Mouse (Mus musculus): ENCODE measurements around the gene Fbf1.

The Fbf1 gene

DNA sequence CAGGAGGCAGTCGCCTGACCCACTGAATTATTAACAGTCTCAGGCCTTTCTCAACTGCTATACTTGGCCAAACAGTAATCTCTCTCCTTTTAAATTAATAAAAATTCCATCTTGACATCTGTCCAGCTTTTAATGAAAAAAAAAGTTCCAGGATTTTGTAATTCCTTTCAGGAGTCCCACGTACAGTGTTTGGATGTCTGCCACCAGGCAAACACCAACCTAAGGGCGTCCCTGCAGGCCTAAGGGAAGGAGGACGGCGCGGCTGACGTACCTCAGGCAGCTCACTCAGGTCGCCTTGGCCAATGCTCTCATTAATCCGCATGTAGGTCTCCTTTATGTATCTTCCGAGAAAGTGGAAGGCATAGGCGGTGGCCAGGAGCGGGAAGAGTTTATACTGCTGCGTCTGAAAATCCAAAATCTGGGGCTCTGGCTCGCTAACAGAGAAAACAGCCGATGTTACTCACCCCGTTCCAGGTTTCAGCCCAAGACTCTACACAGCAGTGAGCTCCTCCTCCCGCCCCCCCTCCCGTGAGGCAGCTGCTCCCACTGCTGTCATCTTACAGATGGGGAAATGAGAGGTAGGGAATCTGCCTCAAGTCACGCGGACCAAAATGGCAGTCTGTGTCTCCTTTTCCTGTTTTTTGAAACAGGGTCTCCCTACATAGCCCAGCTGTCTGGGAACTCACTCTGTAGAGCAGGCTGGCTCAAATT lies 10.6 kb upstream of the Fbf1 start:
- DNase-seq (ENCODE audit: low read depth) = no peak

DNA sequence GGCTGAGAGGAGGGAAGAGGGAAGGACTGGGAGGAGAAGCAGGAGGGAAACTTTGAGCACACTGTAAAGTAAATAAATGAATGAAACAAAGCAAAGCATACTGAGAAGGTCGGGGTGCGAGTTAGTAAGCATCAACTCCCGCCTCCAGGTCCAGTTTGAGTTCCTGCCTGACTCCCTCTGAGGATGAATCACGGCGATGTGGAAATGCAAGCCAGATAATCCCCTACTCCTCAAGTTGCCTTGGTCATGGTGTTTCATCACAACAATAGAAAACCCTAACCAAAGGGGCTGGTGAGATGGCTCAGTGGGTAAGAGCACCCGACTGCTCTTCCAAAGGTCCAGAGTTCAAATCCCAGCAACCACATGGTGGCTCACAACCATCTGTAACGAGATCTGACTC lies 8.0 kb upstream of the Fbf1 start:
- DNase-seq (ENCODE audit: low read depth) = peak; percentile 83

DNA sequence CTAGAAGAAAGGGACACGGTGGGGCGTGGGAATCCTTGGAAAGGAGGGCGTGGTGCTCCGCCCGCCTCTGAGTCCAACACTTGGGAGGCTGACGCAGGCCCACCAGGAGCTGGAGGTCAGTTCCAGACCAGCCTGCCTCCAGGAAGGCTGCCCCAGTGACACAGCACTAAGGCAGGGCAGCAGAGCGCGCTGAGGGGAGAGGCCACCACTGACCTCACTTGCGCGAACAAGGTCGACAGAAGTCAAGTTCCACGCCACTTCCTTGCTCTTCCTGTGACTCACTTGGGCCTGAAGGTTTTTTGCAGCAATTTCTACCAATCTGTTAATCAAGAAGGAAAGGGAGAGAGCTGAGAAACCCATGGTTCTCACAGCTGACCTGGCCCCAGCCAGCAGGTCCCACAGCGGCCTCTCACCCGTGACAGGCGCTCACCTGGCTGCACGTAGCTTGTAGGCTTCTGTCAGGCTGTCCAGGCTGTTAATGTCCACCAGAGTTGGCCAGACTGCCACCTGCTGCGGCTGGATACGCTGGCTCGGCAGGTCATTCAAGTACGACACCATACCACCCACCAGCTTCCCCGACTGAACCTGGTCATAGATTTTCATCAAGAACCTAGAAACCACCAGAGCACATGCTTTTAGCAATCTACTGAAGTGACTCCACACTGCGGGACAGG lies 6.9 kb upstream of the Fbf1 start:
- no peak for DNase-seq (ENCODE audit: low read depth)

DNA sequence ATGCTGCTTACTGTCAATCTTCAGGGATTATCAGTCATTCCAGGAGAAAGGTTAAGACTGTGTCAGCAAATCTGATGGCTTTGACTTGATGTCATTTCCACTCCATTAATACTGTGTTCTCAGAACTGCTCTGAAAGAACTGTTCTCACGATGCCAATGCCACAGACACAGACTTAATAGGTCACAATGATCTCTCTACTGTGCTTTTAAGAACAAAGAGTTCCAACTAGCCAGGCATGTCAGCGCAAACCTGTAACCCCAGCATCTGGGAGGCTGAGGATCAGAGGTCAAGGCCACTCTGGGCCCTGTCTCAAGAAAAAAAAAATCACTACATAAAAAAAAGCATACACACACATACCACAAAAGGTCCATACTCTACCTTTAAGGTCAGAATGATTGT lies 4.0 kb upstream of the Fbf1 start:
- no peak for DNase-seq (ENCODE audit: low read depth)

DNA sequence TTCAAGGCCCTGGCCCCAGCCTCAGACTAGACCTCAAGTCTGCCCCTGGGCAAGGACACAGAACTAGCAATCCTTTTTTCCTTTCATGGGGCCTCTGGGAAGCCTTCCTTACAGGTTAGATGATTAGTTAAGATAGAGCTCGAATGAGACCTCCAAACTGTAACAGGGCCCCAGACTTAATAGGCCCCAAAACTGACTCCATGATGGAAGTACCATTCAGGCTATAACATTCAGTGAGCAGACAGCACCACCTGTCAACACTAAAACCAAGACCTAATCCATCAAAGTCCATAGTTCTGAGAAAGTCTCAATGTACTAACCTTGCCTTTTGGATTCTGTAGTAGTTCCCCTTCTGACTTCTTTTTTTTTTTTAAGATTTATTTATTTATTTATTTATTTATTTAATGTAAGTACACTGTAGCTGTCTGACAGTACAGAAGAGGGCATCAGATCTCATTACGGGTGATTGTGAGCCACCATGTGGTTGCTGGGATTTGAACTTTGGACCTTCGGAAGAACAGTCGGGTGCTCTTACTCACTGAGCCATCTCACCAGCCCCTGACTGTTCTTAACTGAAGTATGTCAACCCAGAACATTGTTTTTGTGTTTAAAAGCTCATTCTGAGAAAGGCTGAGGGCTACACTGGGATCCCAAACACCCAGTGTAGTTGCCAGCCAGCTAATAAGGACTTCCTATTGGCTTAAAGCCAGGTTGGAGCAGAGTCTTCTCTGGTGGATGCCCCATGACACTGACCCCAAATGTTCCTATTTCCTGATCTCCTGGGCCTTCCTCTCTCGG lies 2.2 kb upstream of the Fbf1 start:
- DNase-seq (ENCODE audit: low read depth) = no peak

DNA sequence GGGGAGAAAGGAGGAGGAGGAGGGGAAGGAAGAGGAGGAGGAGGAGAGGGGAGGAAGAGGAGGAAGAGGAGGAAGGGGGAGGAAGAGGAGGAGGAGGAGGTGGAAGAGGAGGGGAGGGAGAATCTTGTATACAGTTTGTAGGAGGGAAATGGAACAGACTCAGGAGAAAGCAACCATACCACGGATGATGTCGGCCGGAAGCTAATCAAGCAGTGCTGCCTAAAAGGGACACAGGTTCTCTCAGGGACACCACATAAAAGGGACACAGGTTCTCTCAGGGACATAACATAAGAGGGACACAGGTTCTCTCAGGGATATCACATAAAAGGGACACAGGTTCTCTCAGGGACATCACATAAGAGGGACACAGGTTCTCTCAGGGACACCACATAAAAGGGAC lies 1.2 kb upstream of the Fbf1 start:
- DNase-seq (ENCODE audit: low read depth) = no peak

DNA sequence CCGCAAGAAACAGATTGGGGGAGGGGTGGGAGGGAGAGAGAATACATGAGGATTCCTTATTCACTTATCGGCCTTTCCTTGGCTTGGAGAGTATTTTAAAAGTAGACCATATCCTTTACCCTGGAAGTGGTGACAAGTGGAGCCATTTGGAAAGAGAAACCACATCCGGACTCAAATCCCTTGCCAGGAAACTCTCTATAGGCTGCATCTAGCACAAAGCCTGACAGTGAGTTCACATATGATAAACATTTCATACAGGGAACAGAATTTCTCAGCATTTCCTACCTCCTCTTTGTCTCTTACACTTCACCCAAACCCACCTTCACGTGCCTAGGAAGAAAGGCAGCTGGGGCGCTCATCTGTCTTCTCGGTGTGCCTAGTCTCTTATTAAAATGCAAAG lies 734 bp downstream of the Fbf1 start:
- DNase-seq (ENCODE audit: low read depth) = peak; percentile 82

DNA sequence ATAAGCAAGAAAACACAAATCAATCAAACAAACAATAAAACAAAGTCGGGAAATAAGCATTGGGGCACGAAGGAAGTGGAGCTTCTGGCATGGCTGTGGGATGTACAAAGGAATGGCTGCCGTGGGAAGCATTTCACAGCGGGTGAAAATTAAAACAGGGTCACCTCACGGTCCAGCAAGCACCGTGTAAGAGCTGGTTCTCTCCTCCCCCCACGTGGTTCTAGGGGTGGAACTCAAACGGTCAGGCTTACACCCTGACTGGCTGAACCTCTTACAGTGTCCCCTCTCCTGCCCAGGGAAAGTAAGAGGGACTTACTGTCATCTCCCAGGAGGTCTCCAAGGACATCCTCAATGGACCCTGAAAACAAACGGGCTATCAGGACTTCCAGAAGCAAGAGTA lies 5.0 kb downstream of the Fbf1 start:
- no peak for DNase-seq (ENCODE audit: low read depth)

DNA sequence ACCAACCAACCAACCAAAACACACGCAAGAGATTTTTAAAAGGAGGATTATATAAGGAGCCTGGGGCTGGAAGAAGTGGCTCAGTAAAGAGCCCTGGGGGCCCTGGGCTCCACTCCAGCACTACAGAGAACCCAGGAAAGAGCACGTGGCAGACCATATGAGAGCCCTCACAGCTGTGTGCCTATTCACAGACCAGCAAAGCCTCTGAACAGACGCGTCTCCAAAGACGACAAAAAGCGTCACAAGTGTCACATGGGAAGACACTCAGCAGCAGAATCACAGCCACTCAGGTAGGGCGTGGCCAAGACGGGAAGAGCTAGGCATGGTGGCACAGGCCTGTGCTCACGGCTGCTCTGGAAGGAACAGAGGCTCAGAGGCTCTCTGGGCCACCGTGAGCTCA lies 5.8 kb downstream of the Fbf1 start:
- DNase-seq (ENCODE audit: low read depth) = no peak

DNA sequence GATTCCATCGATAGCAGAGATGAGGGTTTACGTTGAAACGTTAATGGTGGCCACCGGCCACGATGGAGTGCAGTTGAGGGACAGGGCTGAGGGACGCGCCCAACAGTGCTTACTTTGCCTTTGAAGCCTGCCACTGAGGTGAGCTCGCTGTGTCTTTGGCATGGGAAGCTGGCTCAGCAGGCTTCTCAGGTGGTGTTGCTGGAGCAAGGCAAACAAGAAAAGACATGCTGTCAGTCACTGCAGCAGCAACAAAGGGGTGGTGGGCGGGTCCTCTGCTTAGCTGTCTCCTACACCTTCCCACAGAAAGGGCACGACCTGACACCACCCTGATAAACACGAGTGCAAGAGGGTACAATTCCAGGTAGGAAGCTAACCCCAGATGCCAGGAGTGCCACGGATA lies 6.7 kb downstream of the Fbf1 start:
- DNase-seq (ENCODE audit: low read depth) = no peak

DNA sequence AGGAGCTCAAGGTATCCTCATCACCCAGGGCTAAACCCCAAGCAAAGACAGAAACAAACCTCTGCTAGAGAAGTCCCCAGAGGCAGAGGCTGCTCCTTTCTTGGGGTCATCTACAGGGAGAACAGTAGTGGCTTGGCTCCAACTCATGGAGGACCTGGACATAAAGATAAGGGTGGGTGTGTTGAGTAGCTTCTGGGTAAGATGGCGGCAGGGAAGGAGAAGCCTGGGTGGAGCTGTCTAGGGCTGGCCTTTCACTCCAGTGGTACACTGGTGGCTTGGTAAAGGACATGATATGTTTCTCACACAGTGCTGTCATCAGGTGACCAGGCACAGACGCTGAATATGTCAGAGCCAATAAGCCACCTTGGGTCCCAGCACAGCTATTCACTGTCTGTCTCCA lies 17.0 kb downstream of the Fbf1 start:
- no peak for DNase-seq (ENCODE audit: low read depth)

DNA sequence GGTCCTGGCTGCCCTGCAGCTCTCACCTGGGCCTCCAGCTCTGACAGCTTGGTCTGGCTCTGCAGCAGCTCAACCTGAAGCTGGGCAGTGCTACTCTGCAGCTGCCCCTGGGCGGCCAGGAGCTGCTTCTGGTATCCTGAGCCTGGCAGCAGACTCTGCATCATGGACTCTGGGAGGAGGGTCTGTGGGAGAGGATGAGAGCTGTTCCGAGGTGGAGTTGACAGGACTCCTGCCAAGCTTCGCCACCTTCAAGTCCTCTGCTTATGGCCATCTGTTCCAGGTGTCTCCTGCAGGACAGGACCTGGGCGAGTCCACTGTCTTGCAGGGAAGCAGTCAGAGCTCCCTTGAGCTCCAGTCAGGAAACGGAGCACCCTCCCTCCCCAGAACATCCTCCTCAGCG lies 18.6 kb downstream of the Fbf1 start:
- DNase-seq (ENCODE audit: low read depth) = no peak

DNA sequence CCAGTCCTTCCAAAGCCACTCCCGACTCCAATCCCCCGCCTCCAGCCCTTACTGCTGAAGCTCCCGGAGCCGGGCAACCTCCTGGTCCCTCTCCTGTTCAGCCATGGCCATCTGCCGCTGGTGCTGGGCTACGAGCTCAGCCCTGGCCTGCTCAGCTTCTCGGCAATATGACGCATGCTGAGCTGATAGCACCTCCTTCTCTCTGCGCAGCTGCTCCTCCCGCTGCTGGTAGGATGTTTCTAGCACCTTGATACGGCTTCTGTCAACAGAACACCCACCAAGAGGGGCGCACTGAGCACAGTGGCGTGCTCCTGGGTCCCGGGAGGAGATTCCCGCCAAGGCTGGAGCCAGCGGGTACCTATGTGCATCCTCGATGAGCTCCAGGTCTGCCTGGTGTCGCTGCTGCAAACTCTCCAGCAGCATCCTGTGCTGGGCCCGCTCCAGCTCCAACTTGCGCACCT lies 19.2 kb downstream of the Fbf1 start:
- no peak for DNase-seq (ENCODE audit: low read depth)

DNA sequence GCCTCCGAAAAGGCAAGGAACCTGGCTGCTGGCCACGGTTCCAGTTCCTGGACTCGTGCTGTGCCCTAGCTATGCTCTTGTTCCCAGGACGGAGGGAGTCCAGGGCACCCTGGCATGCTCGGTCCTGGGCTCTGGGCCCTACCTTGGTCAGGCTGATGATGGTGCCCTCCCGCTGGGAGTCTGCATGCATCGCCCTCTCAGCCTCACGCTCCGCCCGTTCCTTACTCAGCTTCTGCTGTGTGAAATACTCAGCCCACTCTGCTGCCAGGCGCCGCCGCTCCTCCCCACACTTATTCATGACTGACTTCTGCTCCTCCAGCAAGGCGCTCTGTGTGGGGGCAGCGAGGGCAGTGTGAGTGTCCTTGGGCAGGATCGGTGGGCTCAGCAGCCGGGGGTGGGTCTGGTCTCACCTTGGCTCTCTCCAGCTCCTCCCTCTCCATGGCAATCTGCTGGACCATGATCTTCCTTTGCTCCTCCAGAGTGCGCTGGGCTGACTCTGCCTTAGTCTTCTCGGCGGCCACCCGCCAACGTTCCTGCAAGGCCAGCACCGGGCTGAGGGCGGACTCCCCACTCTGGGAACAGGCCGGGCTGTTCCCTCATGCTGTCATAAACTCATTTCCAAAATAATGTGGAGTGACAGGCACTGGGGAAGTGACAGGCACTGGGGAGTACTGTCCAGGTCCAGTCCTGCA lies 21.5 kb downstream of the Fbf1 start:
- DNase-seq (ENCODE audit: low read depth) = no peak

DNA sequence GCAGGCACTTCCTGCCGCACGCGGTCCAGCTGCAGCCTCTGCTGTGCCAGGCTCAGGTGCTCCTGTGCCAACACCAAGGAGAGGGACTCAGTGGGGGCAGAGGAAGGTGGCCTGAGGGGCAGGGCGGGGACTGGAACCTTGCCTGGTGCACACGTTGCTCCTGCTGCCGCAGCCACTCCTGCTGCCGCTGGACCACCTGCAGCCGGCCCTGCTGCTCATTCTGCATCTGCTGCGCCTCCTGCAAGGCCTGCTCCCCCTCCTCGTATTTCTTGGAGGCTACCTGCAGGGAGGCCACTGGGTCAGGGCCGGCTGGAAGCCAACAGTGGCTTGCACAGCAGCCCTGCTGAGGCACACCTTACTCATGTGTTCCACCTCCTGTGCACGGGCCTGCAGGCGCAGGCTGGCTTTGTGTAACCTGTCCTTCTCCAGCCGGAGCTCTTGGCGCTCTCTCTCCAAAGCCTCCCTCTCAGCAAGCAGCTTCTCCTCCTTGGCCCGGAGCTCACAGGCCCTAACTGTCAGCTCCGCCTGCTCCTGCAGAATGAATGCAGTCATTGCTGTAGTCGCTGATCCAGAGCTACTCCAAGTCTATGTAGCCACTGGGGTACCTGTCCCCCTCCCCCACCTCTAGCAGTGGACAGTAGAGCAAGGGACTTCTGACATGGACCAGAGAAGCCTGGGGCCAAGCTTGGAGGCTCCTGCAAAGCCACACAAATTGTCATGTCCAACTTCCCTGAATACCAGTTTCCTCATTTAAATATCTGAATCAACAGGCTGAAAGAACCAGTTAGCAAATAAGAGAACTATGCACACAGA lies 22.3 kb downstream of the Fbf1 start:
- DNase-seq (ENCODE audit: low read depth) = no peak

DNA sequence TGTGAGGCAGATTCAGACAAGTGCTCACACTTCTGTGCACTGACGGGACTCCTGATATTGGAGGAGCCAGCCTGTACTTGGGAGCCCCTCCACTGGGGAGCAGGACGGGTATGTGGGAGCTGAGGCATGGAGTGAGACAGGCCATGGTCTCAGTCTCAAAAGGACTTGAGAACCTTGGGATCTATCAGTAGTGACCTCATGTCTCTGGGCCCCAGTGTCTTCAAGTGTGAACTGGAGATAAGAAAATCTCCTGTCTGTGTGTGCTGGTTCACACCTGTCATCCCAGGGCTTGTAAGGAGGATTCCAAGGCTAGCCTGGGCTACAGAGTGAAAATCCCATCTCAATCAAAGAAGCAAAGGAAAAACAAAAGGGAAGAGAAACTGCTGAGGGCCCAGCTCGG lies 24.5 kb downstream of the Fbf1 start:
- no peak for DNase-seq (ENCODE audit: low read depth)

DNA sequence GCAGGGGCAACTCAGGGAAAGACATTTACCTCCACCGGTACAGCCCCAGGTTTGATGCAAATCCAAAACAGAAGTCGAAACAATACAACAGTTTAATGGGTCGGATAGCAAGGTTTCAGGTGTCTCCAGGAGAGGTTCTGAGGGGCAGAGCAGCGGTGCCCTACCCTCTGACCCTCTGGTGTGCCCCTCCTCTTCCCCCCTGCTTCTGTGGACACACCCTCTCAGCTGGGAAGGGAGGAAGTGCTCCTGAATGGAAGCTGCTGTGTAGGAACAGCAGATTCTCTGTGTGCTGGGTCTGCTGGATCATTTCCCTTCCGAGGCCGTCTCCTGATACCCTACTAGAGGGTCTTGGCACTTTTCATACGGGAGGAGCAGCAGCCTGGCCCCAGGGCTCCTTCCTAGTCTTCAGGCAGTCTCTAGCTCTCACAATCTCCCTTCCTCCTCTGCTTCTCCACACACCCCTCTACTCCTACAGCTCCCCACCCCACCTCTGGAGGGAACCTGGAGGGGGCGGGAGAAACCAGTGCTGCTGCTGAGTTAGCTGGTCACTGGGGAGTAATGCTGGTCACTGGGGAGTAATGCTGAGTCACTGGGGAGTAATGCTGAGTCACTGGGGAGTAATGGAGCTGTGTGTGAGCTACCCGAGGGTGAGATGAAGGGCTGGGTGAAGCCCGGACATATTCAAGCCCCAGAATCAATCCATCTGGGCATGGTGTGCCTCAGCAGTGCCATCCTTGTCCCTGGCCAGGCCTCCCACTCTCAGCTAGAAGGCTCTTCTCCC lies 25.6 kb downstream of the Fbf1 start:
- peak; percentile 76 for DNase-seq (ENCODE audit: low read depth)

DNA sequence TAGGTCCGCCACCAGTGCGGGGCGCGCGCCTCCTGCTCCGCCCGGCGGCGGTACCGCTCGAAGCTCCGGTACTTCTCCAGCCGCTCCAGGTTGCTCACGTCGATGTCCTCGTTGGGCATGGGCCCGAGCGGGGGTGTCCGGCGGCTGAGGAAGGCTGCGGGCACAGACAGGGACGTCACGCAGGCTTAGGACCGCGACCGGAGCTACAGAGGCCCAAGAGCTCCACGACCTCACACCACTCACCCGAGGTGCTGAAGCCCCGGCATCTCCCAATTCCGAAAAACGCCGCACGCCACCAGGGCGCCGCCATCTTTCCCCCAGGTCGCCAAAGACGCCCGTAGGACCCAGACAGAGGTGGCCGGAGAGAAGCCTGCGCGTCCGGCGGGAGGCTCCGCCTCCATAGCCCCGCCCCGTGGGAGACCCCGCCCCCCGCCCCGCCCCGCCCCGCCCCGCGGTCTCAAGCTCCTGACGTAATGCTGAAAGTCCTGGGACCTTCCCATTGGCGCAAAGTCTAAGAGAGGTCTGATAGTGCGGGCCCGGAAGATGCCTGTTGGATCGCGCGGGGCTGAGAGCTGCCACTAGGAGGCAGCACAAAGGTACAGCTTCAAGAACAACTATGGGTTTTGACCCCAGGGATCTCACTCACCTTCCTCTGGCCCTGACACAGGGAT lies 29.4 kb downstream of the Fbf1 start, which contains the start of gene Mrpl38:
Gene Mrpl38 (minus strand): TSS at position 401 of the 671 bp plus-strand sequence.
- DNase-seq (ENCODE audit: low read depth) = peak; percentile 97

DNA sequence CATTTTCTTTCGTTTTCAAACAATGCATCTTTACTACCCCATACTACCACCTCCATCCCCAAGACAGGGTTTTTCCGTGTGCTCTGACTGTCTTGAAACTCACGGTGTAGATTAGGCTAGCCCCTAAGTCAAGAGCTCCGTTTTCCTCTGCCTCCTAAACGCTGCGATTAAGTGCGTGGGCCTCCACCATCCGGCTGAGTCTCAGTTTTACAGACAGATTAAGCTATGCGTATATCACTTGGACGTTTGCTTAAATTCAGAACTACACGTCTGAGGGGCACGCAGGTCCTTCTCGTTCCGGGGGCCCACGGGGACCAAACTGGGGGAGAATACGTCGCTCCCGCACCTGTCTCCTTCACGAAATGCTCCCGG lies 29.9 kb downstream of the Fbf1 start:
- DNase-seq (ENCODE audit: low read depth) = no peak

DNA sequence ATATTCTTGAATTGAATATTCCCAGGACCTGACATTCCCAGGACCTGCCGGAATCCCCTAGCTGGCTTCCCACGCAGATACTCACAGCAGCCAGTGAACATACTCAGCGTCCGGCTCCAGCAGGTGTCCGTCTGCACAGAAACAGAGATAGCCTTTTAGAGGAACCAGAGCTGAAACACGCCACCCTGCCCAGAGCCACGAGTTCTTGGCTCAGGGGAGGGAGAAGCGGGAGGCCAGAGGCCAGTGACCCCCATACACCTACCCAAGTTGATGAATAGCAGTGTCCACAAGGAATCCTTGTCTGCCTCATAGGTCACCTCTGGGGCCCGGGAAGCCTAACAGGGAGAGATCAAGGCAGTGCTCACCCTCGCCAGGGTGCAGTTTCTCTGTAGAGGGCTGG lies 33.8 kb downstream of the Fbf1 start:
- DNase-seq (ENCODE audit: low read depth) = no peak

Measured in NIH3T3 (cell line).